ENCODE assay signal across 34 mouse cellular contexts in the genomic region with DNA sequence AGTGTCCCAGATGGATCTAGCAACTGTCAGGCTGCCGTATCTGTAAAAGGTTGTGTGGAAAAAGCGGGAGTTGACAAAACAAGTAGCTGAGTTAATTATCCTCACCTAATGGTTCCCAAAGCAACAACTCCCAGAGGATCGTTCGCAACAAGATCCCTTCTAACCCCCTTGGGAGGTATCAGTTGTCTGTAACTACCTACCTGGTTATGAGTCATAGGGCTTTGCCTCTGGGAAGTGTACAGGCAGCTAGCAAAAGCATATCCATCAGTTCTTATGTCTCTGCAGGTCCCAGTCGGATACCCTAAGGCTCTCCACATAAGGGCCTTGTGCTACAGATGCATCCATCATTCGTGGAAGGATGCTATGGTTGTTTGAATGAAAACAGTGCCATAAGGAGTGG.
"Had no signal": no experiment of that assay in that cellular context is flagged by ENCODE, and none has a peak within 500 bp of the region (broad histone marks: within the 10 kb centered on the region; RNA-seq: fewer than 3 reads in every experiment).

No protein-coding gene starts in this region.

- H3K4me3 ChIP-seq: heart, embryonic 12.5 days; heart, embryonic 13.5 days; heart, embryonic 15.5 days; hindbrain, embryonic 10.5 days; hindbrain, embryonic 12.5 days; hindbrain, embryonic 13.5 days; hindbrain, embryonic 15.5 days; intestine, embryonic 15.5 days; kidney, embryonic 15.5 days; layer of hippocampus, adult 2 months; left cerebral cortex, adult 2 months had no signal

- ATAC-seq: hindbrain, embryonic 16.5 days; hindbrain, postnatal 0 days; inflammation-experienced regulatory T-cells, adult 6 months; intestine, embryonic 15.5 days; intestine, embryonic 16.5 days; intestine, postnatal 0 days had no signal

- H3K4me2 ChIP-seq: heart, embryonic 11.5 days; heart, embryonic 12.5 days; heart, embryonic 13.5 days; heart, embryonic 15.5 days; hindbrain, embryonic 12.5 days; hindbrain, embryonic 13.5 days; hindbrain, embryonic 14.5 days; hindbrain, embryonic 15.5 days; intestine, embryonic 15.5 days; kidney, embryonic 15.5 days had no signal

- H3K9me3 ChIP-seq: heart, embryonic 12.5 days; heart, embryonic 13.5 days; heart, embryonic 15.5 days; hindbrain, embryonic 10.5 days; hindbrain, embryonic 12.5 days; hindbrain, embryonic 13.5 days; hindbrain, embryonic 15.5 days; intestine, embryonic 15.5 days; kidney, embryonic 15.5 days had no signal

- H3K9ac ChIP-seq: heart, embryonic 12.5 days; heart, embryonic 13.5 days; heart, embryonic 15.5 days; hindbrain, embryonic 12.5 days; hindbrain, embryonic 13.5 days; hindbrain, embryonic 14.5 days; hindbrain, embryonic 15.5 days; intestine, embryonic 15.5 days; kidney, embryonic 15.5 days had no signal

- H3K4me1 ChIP-seq: hindbrain, embryonic 15.5 days had no signal

- DNase-seq: heart, postnatal 10 days; heart, postnatal 14 days; heart, postnatal 36 days; heart, postnatal 4 days; kidney, adult 11 months; kidney, adult 18-20 months; kidney, adult 2 months; kidney, adult 8-10 months; kidney, adult 9 months; kidney, postnatal 14 days; kidney, postnatal 25 days; kidney, postnatal 36 days; kidney, postnatal 4 days; layer of hippocampus, adult 9-11 months; layer of hippocampus, postnatal 36 days had no signal

- H3K27ac ChIP-seq: heart, embryonic 13.5 days; heart, embryonic 15.5 days; hindbrain, embryonic 10.5 days; hindbrain, embryonic 12.5 days; hindbrain, embryonic 13.5 days; hindbrain, embryonic 14.5 days; hindbrain, embryonic 15.5 days; hindbrain, postnatal 0 days; intestine, embryonic 15.5 days; kidney, postnatal 0 days; layer of hippocampus, adult 2 months; left cerebral cortex, adult 2 months had no signal

- H3K36me3 ChIP-seq: heart, embryonic 12.5 days; heart, embryonic 13.5 days; heart, embryonic 15.5 days; hindbrain, embryonic 10.5 days; hindbrain, embryonic 12.5 days; hindbrain, embryonic 13.5 days; hindbrain, embryonic 15.5 days; intestine, embryonic 15.5 days; kidney, embryonic 15.5 days had no signal

- H3K27me3 ChIP-seq: heart, embryonic 12.5 days; heart, embryonic 13.5 days; heart, embryonic 15.5 days; hindbrain, embryonic 12.5 days; hindbrain, embryonic 13.5 days; hindbrain, embryonic 15.5 days; intestine, embryonic 15.5 days; kidney, embryonic 15.5 days had no signal
